Mouse (Mus musculus) layer of hippocampus, postnatal 36 days (tissue): Measurements from ENCODE around the gene Egfr. TPM values are rescaled to one million over a fixed set of nuclear protein-coding genes. Genes with fewer than 3 reads are reported as not detected.

Experiments
- DNase-seq, 2 experiments: peaks; one replicate each; pipeline ENCODE4 v3.0.0; 2022
- total RNA-seq, 2 experiments: library from RNA; stranded (reverse); gene quantifications; 2 replicates each; pipeline ENCODE4 v1.2.3; 2021

Gene Egfr
- total RNA-seq, 2 experiments from 2014 or later = 11.2 to 13.9 TPM

DNA sequence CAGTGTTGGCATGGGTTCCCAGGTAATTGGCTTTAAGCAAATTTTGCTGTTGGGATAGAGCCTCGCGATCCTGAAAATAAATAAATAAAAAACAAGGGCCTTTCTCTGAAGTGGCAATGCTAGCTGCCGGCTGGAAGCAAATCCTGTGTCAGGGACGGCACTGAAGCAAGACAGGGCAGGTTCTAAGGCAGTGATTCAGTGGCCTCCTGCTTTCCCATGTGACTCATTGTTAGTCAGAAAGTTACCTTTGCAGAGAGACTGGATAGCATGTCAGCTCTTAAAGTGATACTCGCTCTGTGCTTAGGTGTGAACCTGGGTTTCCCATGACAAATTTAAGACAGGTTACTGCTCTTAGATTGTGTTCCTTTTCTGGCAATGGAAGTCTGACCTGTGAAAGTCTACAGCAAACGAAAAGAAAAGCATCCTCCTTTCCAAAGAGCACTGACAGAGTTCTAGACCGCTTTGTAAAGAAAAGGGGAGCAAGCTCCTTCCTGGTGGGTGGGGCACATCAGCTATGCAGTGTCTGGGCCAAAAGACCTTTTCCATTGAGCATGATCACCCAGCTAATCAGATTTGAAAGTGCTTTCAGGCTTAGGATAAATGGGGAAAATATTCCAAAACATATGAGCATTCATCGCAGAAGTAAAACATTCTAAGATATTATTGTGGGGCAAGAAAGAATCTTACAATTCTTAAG is 78.7 kb downstream of the Egfr start:
- DNase-seq = no peak

DNA sequence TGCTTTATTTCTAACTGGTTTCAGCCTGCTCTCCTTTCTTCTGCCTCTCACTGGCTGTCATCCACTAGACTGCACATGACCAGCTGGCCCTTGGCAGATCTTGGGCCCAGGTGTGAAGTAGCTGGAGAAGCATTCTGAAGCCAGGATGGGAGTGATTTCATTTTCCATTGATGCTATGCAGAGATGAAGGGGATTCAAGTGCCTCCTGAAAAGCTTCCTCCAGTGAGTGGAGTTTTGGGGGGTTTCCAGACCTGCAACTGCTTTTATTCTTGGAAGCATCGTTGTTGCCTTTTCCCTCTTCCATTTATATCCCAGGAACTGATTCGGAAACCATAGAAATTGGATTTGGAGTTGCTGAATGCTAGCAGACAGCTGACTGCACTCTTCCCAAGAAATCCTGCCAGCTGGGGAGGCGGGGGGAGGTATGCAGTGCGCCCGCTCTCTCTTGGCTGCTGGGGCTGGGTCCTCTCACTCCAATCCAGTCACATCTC is 80.0 kb downstream of the Egfr start:
- DNase-seq = peak; percentile 21 to 45

- DNase-seq = no peak
Observed at GRCm38 (mm10) chr11:16838772-16839171, 86.8 kb downstream of the Egfr start.

DNA sequence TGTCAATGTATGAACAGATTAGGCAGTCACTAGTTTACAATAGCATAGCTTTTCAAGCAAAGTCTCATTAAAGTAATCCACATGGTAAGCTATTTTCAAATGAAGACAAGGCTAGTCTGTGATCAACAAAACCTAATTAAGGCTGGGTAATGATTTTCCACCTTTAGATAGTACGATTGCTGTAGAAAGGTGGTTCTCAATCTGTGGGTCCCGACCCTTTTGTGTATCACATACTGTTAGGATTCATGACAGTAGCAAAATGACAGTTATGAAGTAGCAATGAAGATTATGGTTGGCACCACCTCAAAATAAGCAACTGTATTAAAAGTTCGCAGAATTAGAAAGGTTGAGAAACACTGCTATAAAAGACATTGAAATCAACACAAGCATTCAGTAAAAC is 90.9 kb downstream of the Egfr start:
- DNase-seq = no peak

- no peak for DNase-seq
Observed at GRCm38 (mm10) chr11:16843889-16844568, 92.0 kb downstream of the Egfr start.

- no peak for DNase-seq
Observed at GRCm38 (mm10) chr11:16848881-16849280, 96.9 kb downstream of the Egfr start.

GRCm38 (mm10) chr11:16851361-16851760 is 99.4 kb downstream of the Egfr start:
- no peak for DNase-seq

DNA sequence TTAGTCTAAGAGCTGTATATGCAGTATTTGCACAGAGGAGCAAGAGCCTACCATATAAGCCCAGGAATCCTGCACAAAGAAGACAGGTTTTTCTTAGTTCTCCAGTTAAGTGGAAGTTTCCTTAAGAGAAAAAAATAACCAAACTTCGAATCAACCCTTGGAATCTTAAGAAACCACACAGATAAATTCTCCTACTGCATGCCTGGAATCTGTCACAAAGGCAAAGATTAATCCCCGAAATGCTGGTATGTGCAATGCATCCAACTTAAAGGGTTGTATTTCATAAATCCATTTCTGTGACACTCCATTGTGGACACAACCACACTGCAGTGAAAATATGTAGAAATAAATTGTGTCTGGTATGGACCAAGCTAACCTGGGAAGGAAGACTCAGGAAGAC is 102.1 kb downstream of the Egfr start:
- no peak for DNase-seq

GRCm38 (mm10) chr11:16857346-16857745 is 105.3 kb downstream of the Egfr start:
- DNase-seq = no peak

- DNase-seq = no peak
Observed at GRCm38 (mm10) chr11:16861037-16861436, 109.0 kb downstream of the Egfr start.

- no peak for DNase-seq
Observed at GRCm38 (mm10) chr11:16863547-16863946, 111.5 kb downstream of the Egfr start.

DNA sequence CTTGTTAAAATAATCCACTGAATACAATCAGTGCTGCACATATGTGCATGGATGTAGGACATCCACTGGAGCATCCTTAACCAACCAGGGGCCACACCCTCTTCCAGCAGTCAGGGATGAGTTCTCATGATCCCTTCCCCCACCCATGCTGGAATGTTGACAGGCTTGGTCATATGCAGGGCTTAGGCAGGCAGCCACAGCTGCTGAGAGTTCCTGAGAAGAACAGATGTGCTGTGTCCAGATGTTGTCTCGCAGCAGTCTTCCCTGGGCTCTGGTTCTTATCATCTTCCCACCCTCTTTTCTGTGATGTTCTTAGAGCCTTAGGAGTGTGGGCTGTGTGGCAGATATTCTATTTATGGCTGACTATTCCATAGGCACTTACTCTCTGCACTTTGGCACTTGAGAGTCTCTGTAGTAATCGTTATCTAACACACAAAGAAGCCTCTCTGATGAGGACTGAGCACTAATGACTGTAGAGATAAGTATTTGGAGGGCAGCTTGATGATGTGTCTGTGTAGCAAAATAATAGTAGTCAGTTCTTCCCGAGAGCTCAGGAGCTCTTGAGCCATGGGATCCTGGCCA is 113.1 kb downstream of the Egfr start:
- DNase-seq = no peak

GRCm38 (mm10) chr11:16868051-16868450 is 116.0 kb downstream of the Egfr start:
- no peak for DNase-seq

DNA sequence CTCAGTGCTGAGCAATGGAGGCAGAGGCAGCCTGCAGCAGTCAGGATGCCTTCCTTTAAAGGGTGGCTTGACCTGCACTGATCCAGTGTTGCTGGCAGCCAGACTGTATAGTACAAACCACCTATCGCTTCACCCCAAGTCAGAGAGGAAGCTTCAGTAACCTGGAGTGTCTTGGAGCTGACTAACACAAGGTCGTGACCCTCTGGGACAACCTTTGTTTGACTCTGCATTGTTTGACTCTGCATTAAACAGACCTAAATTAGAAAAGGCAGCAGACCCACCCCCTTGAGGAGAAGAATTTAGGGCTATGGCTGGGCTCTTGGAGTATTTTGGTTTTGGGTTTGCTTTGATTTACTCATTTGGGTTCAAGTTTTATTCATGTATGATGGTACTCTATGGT is 117.5 kb downstream of the Egfr start:
- no peak for DNase-seq

DNA sequence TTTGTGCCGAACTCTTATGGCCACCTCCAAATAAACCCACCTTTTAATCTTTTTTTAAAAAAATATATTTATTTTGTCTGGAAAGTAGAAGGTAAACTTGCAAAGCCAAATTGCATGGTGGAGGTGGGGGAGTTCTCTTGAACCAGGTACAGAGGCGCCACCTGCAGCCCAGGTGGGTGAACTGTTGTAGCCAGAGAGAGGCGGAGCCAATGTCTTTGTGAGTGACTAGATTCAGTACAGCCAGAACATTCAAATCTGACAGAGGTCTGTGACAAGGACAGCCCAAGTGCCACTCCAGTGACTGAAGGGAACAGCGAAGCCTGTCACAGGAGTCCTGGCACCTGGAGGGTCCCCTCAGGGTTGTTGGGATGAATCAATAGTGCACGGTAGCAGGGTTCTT is 119.1 kb downstream of the Egfr start:
- DNase-seq = no peak

DNA sequence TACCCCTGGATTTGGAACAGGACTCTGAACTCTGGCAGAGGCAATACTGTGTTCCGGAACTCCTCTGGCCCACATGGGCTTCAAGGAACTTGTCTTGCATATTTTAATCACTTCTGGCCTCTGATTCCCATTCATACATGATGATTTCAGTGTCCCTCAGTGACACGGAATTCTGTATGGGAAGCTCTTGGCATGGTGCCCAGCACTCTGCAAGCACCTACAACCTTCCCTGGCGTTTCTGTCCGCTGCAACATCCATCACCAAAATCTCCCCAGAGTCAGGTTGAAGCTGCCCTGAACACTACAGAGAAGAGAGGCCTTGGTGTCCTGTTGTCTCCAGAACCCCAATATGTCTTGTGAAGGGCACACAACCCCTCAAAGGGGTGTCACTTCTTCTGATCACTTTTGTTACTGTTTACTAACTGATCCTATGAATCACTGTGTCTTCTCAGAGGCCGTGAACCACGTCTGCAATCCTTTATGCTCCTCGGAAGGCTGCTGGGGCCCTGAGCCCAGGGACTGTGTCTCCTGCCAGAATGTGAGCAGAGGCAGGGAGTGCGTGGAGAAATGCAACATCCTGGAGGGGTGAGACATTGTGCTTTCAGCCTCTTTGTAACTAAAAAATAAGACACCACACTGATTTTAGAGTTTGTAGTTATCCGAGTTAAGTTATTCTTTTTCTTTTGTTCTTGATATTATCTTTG is 125.8 kb downstream of the Egfr start:
- DNase-seq = no peak

DNA sequence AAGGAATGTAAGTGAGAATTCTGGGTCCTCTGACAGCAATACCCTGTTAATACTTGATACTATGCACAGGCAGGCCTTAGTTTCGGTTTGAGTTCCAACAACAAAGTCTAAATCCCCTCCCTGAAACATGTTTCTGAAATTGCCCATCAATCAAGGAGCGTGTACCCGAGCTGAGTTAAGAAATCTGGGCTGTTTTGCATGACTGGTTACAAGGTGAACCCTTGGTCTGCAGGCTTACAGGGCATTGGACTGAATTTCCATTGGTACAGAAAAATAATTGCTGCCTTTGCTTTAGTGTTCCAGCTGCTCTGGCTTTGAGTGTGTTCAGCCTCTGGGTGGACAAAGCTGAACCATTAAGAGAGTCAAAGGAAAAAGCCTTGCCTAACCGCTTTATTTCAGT is 129.9 kb downstream of the Egfr start:
- no peak for DNase-seq

DNA sequence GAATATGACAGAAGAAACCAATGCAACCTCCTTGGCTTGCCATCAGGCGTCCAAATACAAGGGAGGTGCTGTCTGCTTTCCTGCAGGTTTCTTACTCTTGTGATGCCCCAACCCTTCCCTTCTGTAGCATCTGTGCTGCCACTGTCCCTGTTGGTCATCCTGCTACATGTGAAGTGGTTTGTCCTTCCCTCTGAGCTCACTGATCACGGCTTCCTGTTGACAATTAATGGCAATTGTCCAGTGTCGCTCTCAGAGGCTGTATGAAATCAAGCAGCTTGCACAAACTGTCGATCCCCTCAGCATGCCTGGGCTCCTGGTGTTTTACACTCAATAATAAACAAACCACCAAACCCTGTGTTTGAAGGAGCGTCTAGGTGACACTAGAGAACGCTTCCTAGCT is 134.1 kb downstream of the Egfr start:
- no peak for DNase-seq

DNA sequence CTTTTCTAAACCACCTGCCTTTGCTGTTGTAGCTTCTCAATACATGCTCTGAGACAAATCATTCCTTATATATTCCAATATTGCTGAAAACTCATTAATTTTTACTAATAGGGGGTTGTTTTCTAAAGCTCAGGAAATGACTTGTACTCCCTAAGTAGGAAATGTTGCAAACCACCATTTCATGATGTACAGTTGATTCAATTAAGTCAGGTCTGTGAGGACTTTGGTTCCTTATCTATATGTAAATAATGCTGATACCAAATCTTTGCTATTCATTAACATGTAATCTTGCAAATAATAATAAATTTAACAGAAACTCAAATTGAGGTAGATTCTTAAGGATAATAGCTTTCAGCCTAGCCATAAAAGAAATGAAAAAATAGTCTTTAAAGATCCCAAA is 136.1 kb downstream of the Egfr start:
- DNase-seq = no peak

- DNase-seq = no peak
Observed at GRCm38 (mm10) chr11:16895441-16896356, 143.7 kb downstream of the Egfr start.

DNA sequence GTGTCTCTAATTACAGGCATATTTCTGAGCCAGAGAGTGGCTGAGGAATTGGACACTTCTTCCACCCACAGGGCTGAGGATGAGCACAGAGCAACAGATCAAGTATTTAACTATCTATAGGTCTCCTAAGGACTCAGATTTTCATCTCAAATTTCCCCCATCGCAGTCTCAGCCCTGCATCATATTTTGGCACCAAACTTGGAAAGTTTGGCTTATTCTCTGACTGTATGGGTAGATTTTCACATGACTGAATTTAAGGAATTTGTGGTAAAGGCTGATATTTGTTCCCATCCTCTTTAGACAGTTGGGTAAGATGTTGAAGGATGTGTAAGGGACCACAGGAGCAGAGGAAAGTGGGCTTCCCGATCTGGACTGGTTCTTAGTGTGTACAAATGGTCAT is 145.7 kb downstream of the Egfr start:
- no peak for DNase-seq

- no peak for DNase-seq
Observed at GRCm38 (mm10) chr11:16900182-16900581, 148.2 kb downstream of the Egfr start.
